ENCODE assay signal across 8 mouse cellular contexts in genomic region chr5:107900206-107901013, GRCm38 (mm10). TPM values are rescaled to one million over a fixed set of nuclear protein-coding genes. Genes with fewer than 3 reads are reported as not detected.
DNase-seq lines count a peak whose midpoint lies in the region; ATAC-seq and TF ChIP-seq lines count a peak whose summit lies in the region.

Rpl5 (plus strand) TSS chr5:107900502.

- TF ChIP-seq CTCF in Patski (IDR thresholded peaks at IDR 0.05) = peak; percentile 99

- ATAC-seq in Patski = peak; percentile 92
- peak; percentile 97 for ATAC-seq in hindbrain, embryonic 13.5 days (ENCODE audit: low FRiP score)

- H3K4me1 ChIP-seq in hindbrain, embryonic 13.5 days (replicated peaks) = peaks cover 17% of the 10 kb centered on the region

- in situ Hi-C loops in Patski (cut with MboI; ENCODE audit: low pct_unique_long_range_greater_than_20kb) = loop anchor here (25.0 kb wide), 1 partner anchor 762 kb away; the partner anchor contains the start of genes Dgkq and Idua

- WGBS in hindbrain, embryonic 13.5 days = 4% methylated on average over 66 of the region's 66 CpGs

- no peaks in the 10 kb centered on the region for H3K27me3 ChIP-seq in Patski
- no peaks in the 10 kb centered on the region for H3K27me3 ChIP-seq in hindbrain, embryonic 13.5 days

- H3K36me3 ChIP-seq in hindbrain, embryonic 13.5 days = peaks cover 27% of the 10 kb centered on the region

- peak within 1 kb of the TSS; percentile 97 for H3K4me3 ChIP-seq in hindbrain, embryonic 13.5 days

- peak within 1 kb of the TSS; percentile 98 for H3K9ac ChIP-seq in hindbrain, embryonic 13.5 days

- POLR2A ChIA-PET in Patski (lab: Charles Lee) = interaction anchor here (0.7 kb wide), 1 partner anchor 101 kb away, joined by 3 read pairs; no protein-coding TSS in a partner anchor

- CTCF ChIA-PET in Patski (lab: Charles Lee) = interaction anchor here (1.3 kb wide), 1 partner anchor 17 kb away, joined by 4 read pairs; no protein-coding TSS in a partner anchor

- H3K27ac ChIP-seq in hindbrain, embryonic 13.5 days = peak within 1 kb of the TSS; percentile 91

- DNase-seq in Patski (ENCODE audit: low read depth, low spot score) = peak; percentile 74
- peak; percentile 98 for DNase-seq in cerebellum, postnatal 14 days
- peak; percentile 94 to 97 for DNase-seq in frontal cortex, postnatal 14 days (ENCODE audit: low spot score in 2 of 2)
- peak; percentile 97 to 99 for DNase-seq in layer of hippocampus, postnatal 25 days (ENCODE audit: extremely low spot score in 1 of 2, low spot score in 1 of 2)
- peak; percentile 95 for DNase-seq in lung, postnatal 25 days (ENCODE audit: low spot score)
- peak; percentile 99 for DNase-seq in retina, embryonic 14.5 days (ENCODE audit: low spot score)
- peak; percentile 97 for DNase-seq in thymus, postnatal 4 days

- H3K4me2 ChIP-seq in hindbrain, embryonic 13.5 days = peak within 1 kb of the TSS; percentile 88

- no peaks in the 10 kb centered on the region for H3K9me3 ChIP-seq in hindbrain, embryonic 13.5 days

RNA-seq across cellular contexts. Expression of gene Rpl5, which starts in this region (rescaled TPM):
- 68.3 TPM for polyA plus RNA-seq in Patski (2021)
- 62.5 and 68.2 TPM in 2 replicates for polyA plus RNA-seq in hindbrain, embryonic 13.5 days (2015; fragmentation: Nextera tagmentation; extraction: Ambion mirVana)
- 10 to 100 TPM; 70.5 to 74.2 TPM for total RNA-seq in layer of hippocampus, postnatal 25 days (2021)

Comparison
In these comparisons a context has a peak if more than half of its experiments do, and no peak if none do; other contexts are left out.
1. Peak in every context shown above with its lines: DNase-seq, ATAC-seq, H3K4me3 ChIP-seq and H3K27ac ChIP-seq.